ENCODE assay signal across 9 mouse cellular contexts in genomic region chr7:74371208-74371607, GRCm38 (mm10).
DNase-seq lines count a peak whose midpoint lies in the region; ATAC-seq and TF ChIP-seq lines count a peak whose summit lies in the region.
"Had no signal": no experiment of that assay in that cellular context is flagged by ENCODE, and none has a peak within 500 bp of the region (broad histone marks: within the 10 kb centered on the region; RNA-seq: fewer than 3 reads in every experiment).

No protein-coding gene starts in this region.

- peak; percentile 48 for DNase-seq in adrenal gland, adult 2 months
- DNase-seq in adrenal gland, postnatal 4 days (ENCODE audit: low spot score in 2 of 2): no peak
- DNase-seq in testis, postnatal 14 days (ENCODE audit: low spot score): no peak
- DNase-seq in embryonic facial prominence, embryonic 11.5 days (ENCODE audit: low spot score): peak; percentile 69
- DNase-seq in natural killer cell, adult 2 months (ENCODE audit: low spot score in 2 of 2): no peak

- ATAC-seq in embryonic facial prominence, embryonic 11.5 days (replicated peaks; ENCODE audit: insufficient number of reproducible peaks, low FRiP score, low TSS enrichment, low read depth): no peak
- no peak for ATAC-seq in intestine, postnatal 0 days
- ATAC-seq in megakaryocyte progenitor cell, adult 5-6 weeks (replicated peaks; ENCODE audit: poor library complexity): peak; percentile 68

- no peaks in the 10 kb centered on the region for H3K36me3 ChIP-seq in testis, adult 2 months (ENCODE audit: control insufficient read depth, insufficient read depth, low read length)
- no peaks in the 10 kb centered on the region for H3K36me3 ChIP-seq in embryonic facial prominence, embryonic 11.5 days (replicated peaks; ENCODE audit: control insufficient read depth, insufficient read depth, low read depth, low read length)
- H3K36me3 ChIP-seq in intestine, postnatal 0 days (ENCODE audit: control insufficient read depth, insufficient read depth): no peaks in the 10 kb centered on the region

- 23% methylated on average over 2 of the region's 2 CpGs for WGBS in embryonic facial prominence, embryonic 11.5 days
- WGBS in intestine, postnatal 0 days: 30% methylated on average over 2 of the region's 2 CpGs

- peak; percentile 14; the same call in 1 of the 2 replicates for TF ChIP-seq CTCF in testis, adult 2 months (IDR thresholded peaks at IDR 0.05; ENCODE audit: control insufficient read depth, insufficient read depth, insufficient replicate concordance, low read depth, low read length)
- peak; percentile 86 for TF ChIP-seq CTCF in intestine, postnatal 0 days (IDR thresholded peaks at IDR 0.05; ENCODE audit: low read depth)

- TF ChIP-seq POLR2A in testis, adult 2 months (IDR thresholded peaks at IDR 0.05; ENCODE audit: control insufficient read depth, low read depth, low read length): no peak

- no peak overlapping the region for H3K27ac ChIP-seq in testis, adult 2 months (ENCODE audit: control insufficient read depth, insufficient read depth, low read depth, low read length)
- H3K27ac ChIP-seq in embryonic facial prominence, embryonic 11.5 days (replicated peaks; ENCODE audit: low read depth, low read length): no peak overlapping the region
- no peak overlapping the region for H3K27ac ChIP-seq in intestine, postnatal 0 days (ENCODE audit: low read depth, low read length)
- H3K27ac ChIP-seq: macrophage had no signal

- no peak overlapping the region for H3K9ac ChIP-seq in embryonic facial prominence, embryonic 11.5 days (replicated peaks; ENCODE audit: low read length)
- H3K9ac ChIP-seq in intestine, postnatal 0 days (ENCODE audit: low read depth, low read length): no peak overlapping the region

- no peaks in the 10 kb centered on the region for H3K9me3 ChIP-seq in embryonic facial prominence, embryonic 11.5 days (replicated peaks; ENCODE audit: control insufficient read depth, low read length)
- no peaks in the 10 kb centered on the region for H3K9me3 ChIP-seq in intestine, postnatal 0 days (ENCODE audit: control insufficient read depth)

- peaks cover 2% of the 10 kb centered on the region; the same call in 1 of the 2 replicates for H3K4me1 ChIP-seq in testis, adult 2 months (ENCODE audit: control insufficient read depth, insufficient read depth, low read length)
- H3K4me1 ChIP-seq in embryonic facial prominence, embryonic 11.5 days (ENCODE audit: control insufficient read depth, insufficient read depth, low read length): no peaks in the 10 kb centered on the region; the same call in 1 of the 2 replicates
- H3K4me1 ChIP-seq in intestine, postnatal 0 days (replicated peaks; ENCODE audit: control insufficient read depth, insufficient read depth, low read length): no peaks in the 10 kb centered on the region

- H3K4me2 ChIP-seq in embryonic facial prominence, embryonic 11.5 days (ENCODE audit: low read depth, low read length): no peak overlapping the region
- no peak overlapping the region for H3K4me2 ChIP-seq in intestine, postnatal 0 days (replicated peaks; ENCODE audit: low read depth)

- H3K4me3 ChIP-seq in testis, adult 2 months (ENCODE audit: control insufficient read depth, low read depth, low read length): no peak overlapping the region
- no peak overlapping the region for H3K4me3 ChIP-seq in embryonic facial prominence, embryonic 11.5 days (ENCODE audit: low read depth, low read length)
- no peak overlapping the region for H3K4me3 ChIP-seq in intestine, postnatal 0 days (ENCODE audit: low read depth, low read length)

- no peaks in the 10 kb centered on the region for H3K27me3 ChIP-seq in testis, adult 2 months (ENCODE audit: control insufficient read depth, insufficient read depth, low read length)
- no peaks in the 10 kb centered on the region for H3K27me3 ChIP-seq in embryonic facial prominence, embryonic 11.5 days (ENCODE audit: control insufficient read depth, insufficient read depth, low read length)
- H3K27me3 ChIP-seq in intestine, postnatal 0 days (replicated peaks; ENCODE audit: control insufficient read depth, insufficient read depth, low read length): no peaks in the 10 kb centered on the region

Comparison
In these comparisons a context has a peak if more than half of its experiments do, and no peak if none do; other contexts are left out.
1. DNase-seq: peak in adrenal gland, adult 2 months (single experiment) and embryonic facial prominence, embryonic 11.5 days (single experiment); none in adrenal gland, postnatal 4 days (0 of 2), testis, postnatal 14 days (single experiment) and natural killer cell, adult 2 months (0 of 2).